Mouse (Mus musculus): ENCODE measurements around the gene Prkn. TPM values are rescaled to one million over a fixed set of nuclear protein-coding genes. Genes with fewer than 3 reads are reported as not detected.

The Prkn gene
- total RNA-seq, 2 experiments from 2014 or later, result 14.0 to 21.0 TPM

GRCm38 (mm10) chr17:11721906-11722305, 881.7 kb downstream of the Prkn start:
- DNase-seq (ENCODE audit: extremely low spot score in 1 of 2, low spot score in 1 of 2), result no peak

GRCm38 (mm10) chr17:11722478-11722877, 882.3 kb downstream of the Prkn start:
- DNase-seq (ENCODE audit: extremely low spot score in 1 of 2, low spot score in 1 of 2), result no peak

- no peak for DNase-seq (ENCODE audit: extremely low spot score in 1 of 2, low spot score in 1 of 2)
Measured at GRCm38 (mm10) chr17:11724135-11724534, 884.0 kb downstream of the Prkn start.

- no peak for DNase-seq (ENCODE audit: extremely low spot score in 1 of 2, low spot score in 1 of 2)
Measured at GRCm38 (mm10) chr17:11727101-11727500, 886.9 kb downstream of the Prkn start.

- no peak for DNase-seq (ENCODE audit: extremely low spot score in 1 of 2, low spot score in 1 of 2)
Measured at GRCm38 (mm10) chr17:11728294-11728693, 888.1 kb downstream of the Prkn start.

- no peak for DNase-seq (ENCODE audit: extremely low spot score in 1 of 2, low spot score in 1 of 2)
Measured at GRCm38 (mm10) chr17:11730656-11731594, 890.7 kb downstream of the Prkn start.

- no peak for DNase-seq (ENCODE audit: extremely low spot score in 1 of 2, low spot score in 1 of 2)
Measured at GRCm38 (mm10) chr17:11735158-11735877, 895.1 kb downstream of the Prkn start.

GRCm38 (mm10) chr17:11736531-11736930, 896.3 kb downstream of the Prkn start:
- no peak for DNase-seq (ENCODE audit: extremely low spot score in 1 of 2, low spot score in 1 of 2)

GRCm38 (mm10) chr17:11737905-11738304, 897.7 kb downstream of the Prkn start:
- DNase-seq (ENCODE audit: extremely low spot score in 1 of 2, low spot score in 1 of 2), result no peak

- DNase-seq (ENCODE audit: extremely low spot score in 1 of 2, low spot score in 1 of 2), result no peak
Measured at GRCm38 (mm10) chr17:11740716-11741115, 900.5 kb downstream of the Prkn start.

- no peak for DNase-seq (ENCODE audit: extremely low spot score in 1 of 2, low spot score in 1 of 2)
Measured at GRCm38 (mm10) chr17:11741161-11741560, 901.0 kb downstream of the Prkn start.

GRCm38 (mm10) chr17:11751251-11751650, 911.1 kb downstream of the Prkn start:
- no peak for DNase-seq (ENCODE audit: extremely low spot score in 1 of 2, low spot score in 1 of 2)

- no peak for DNase-seq (ENCODE audit: extremely low spot score in 1 of 2, low spot score in 1 of 2)
Measured at GRCm38 (mm10) chr17:11752686-11753085, 912.5 kb downstream of the Prkn start.

GRCm38 (mm10) chr17:11765117-11765516, 924.9 kb downstream of the Prkn start:
- DNase-seq (ENCODE audit: extremely low spot score in 1 of 2, low spot score in 1 of 2), result no peak

GRCm38 (mm10) chr17:11765581-11765980, 925.4 kb downstream of the Prkn start:
- no peak for DNase-seq (ENCODE audit: extremely low spot score in 1 of 2, low spot score in 1 of 2)

- no peak for DNase-seq (ENCODE audit: extremely low spot score in 1 of 2, low spot score in 1 of 2)
Measured at GRCm38 (mm10) chr17:11767301-11767700, 927.1 kb downstream of the Prkn start.

- DNase-seq (ENCODE audit: extremely low spot score in 1 of 2, low spot score in 1 of 2), result no peak
Measured at GRCm38 (mm10) chr17:11768345-11768744, 928.2 kb downstream of the Prkn start.

GRCm38 (mm10) chr17:11768971-11769370, 928.8 kb downstream of the Prkn start:
- DNase-seq (ENCODE audit: extremely low spot score in 1 of 2, low spot score in 1 of 2), result no peak

GRCm38 (mm10) chr17:11769513-11769912, 929.3 kb downstream of the Prkn start:
- DNase-seq (ENCODE audit: extremely low spot score in 1 of 2, low spot score in 1 of 2), result no peak

- no peak for DNase-seq (ENCODE audit: extremely low spot score in 1 of 2, low spot score in 1 of 2)
Measured at GRCm38 (mm10) chr17:11779547-11779946, 939.4 kb downstream of the Prkn start.

- no peak for DNase-seq (ENCODE audit: extremely low spot score in 1 of 2, low spot score in 1 of 2)
Measured at GRCm38 (mm10) chr17:11780005-11780404, 939.8 kb downstream of the Prkn start.

All from layer of hippocampus, postnatal 25 days (tissue).